Mouse (Mus musculus): ENCODE measurements around the gene Nckap5l.

- 0 out of 2 replicates have a peak, but pooled peaks have one; percentile 1 for TF ChIP-seq CTCF (IDR thresholded peaks at IDR 0.05)
- peak; percentile 76 for TF ChIP-seq EP300 (IDR thresholded peaks at IDR 0.05)
Observed at GRCm38 (mm10) chr15:99505324-99506095, 48.0 kb upstream of the Nckap5l start.
